Mouse (Mus musculus) olfactory bulb, adult 2 months (tissue): ENCODE data around the gene Gm49394.

Experiments
- CTCF ChIP-seq: fragments of 200-500 bp; IDR thresholded peaks from 2 replicates; pipeline ENCODE4 v1.5.1; 2012; ENCODE audit warnings: low read depth, mild to moderate bottlenecking, low read length, moderate library complexity; ENCODE audit not compliant: insufficient read depth
- POLR2A ChIP-seq: fragments of 200-500 bp; IDR thresholded peaks from 2 replicates; pipeline ENCODE4 v1.6.1; 2012; ENCODE audit warnings: mild to moderate bottlenecking, low read depth, low read length, moderate library complexity; ENCODE audit not compliant: insufficient read depth

GRCm38 (mm10) chr7:142655633-142656032 lies 14.1 kb downstream of the Gm49394 start:
- TF ChIP-seq CTCF (no peak), POLR2A (no peak)
